Mouse (Mus musculus): ENCODE results near the gene Gm2056.
"Not testable (repeated sequence)": the region's sequence is repeated elsewhere in the genome, so short reads cannot be mapped to it uniquely, and the experiment has no call there.

DNA sequence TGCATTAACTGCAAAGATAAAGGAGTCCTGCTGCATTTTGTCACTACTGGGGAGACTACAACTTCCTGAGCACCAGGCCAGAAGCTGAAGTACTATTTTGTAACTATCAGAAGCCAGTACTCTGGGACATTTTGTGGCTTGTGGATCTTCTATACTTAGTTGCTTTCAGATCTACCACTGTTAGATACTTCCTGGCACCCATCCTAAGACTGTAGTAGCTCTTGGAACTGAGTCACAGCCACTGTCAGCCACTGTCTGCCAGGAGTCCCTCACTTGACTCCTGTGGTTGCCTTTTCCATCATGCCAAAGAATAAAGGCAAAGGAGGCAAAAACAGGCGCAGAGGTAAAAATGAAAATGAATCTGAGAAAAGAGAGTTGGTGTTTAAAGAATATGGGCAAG is 15.3 kb upstream of the Gm2056 start, which contains the start of gene Gm2075:
- not testable (repeated sequence) for TF ChIP-seq CTCF (IDR thresholded peaks at IDR 0.05; ENCODE audit: low read depth, low read length); POLR2A (IDR thresholded peaks at IDR 0.05; ENCODE audit: extremely low read depth, insufficient read depth, low read length)

Data from liver, adult 2 months (tissue).